Mouse (Mus musculus) ES-Bruce4 (cell line): ENCODE data around the gene Nlrp14.
A peak's percentile ranks its signal among the peaks of the same experiment; 100 is the strongest.

Source experiments
- CTCF ChIP-seq: IDR thresholded peaks from one replicate; pipeline ENCODE4 v1.8.1; 2011; ENCODE audit warnings: low read depth, low read length
- EP300 ChIP-seq: IDR thresholded peaks from 2 replicates; pipeline ENCODE4 v1.6.1; 2011; ENCODE audit warnings: low read depth, low read length; ENCODE audit not compliant: insufficient read depth

DNA sequence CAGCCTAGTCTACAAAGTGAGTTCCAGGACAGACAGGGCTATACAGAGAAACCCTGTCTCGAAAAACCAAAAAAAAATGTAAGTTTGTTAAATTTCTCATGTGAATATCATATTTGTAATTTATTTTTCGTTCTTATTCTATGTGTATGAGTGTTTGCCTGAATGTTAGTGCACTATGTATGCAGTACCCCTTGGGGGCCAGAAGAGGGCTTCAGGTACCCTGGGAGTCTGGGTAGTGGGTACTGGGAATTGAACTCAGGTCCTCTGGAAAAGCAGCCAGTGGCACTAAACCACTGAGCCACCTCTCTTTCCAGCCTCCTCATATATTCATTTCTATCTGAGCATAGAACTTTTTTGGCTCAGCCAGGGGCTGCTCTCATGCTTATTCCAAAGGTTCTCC, 50.1 kb downstream of the Nlrp14 start:
- TF ChIP-seq CTCF (peak; percentile 44), EP300 (no peak)
